Mouse (Mus musculus): ENCODE data around the gene Cntnap4.

DNA sequence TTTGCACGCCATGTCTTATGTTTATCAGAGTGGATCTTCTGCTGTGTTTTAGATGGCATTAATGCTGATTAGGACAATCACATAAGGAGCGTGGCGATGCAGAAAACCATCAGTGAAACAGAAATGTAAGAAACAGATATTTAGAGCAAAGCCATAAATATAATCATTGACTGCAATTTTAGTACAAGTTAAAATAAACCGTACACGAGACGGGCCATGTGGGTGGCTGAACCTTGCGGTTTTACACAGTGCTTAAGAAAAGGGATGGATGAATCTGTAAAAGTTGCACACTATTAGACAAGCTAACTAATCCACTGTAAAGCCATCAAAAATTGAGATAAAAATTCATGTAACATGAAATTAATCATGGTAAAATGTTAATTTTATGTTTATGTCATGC lies 58.9 kb downstream of the Cntnap4 start:
- TF ChIP-seq POLR2A (IDR thresholded peaks at IDR 0.05; ENCODE audit: control insufficient read depth, low read depth, low read length) = no peak
- no peak for TF ChIP-seq CTCF (IDR thresholded peaks at IDR 0.05; ENCODE audit: control insufficient read depth, insufficient read depth, insufficient replicate concordance, low read depth, low read length)

Measured in testis, adult 2 months (tissue).